Mouse (Mus musculus): ENCODE data around the gene Elp1. TPM values are rescaled to one million over a fixed set of nuclear protein-coding genes. Genes with fewer than 3 reads are reported as not detected.

Gene Elp1
- polyA plus RNA-seq, 1 experiment from 2014 or later: 84.7 TPM

- Histone ChIP-seq H3K27me3 (no peaks in the 10 kb centered on the region), H3K27ac (peak overlapping the region; percentile 65), H3K9me3 (no peaks in the 10 kb centered on the region), H3K9ac (no peak overlapping the region), H3K4me3 (replicated peaks) (no peak overlapping the region), H3K36me3 (replicated peaks) (peaks cover 52% of the 10 kb centered on the region), H3K4me1 (peaks cover 6% of the 10 kb centered on the region; the same call in 1 of the 2 replicates), H3K4me2 (no peak overlapping the region)
- peak; percentile 69 for ATAC-seq (ENCODE audit: low FRiP score)
- WGBS: 41% methylated on average over 7 of the region's 7 CpGs
These were observed 27.4 kb upstream of the Elp1 start for GRCm38 (mm10) chr4:56829511-56829921.

- no peak overlapping the region for H3K27ac ChIP-seq
- no peak overlapping the region for H3K4me2 ChIP-seq
- 79% methylated on average over 3 of the region's 3 CpGs for WGBS
- no peaks in the 10 kb centered on the region for H3K27me3 ChIP-seq
- H3K9ac ChIP-seq: no peak overlapping the region
- no peaks in the 10 kb centered on the region for H3K9me3 ChIP-seq
- no peak for ATAC-seq (ENCODE audit: low FRiP score)
- H3K4me1 ChIP-seq: peaks cover 6% of the 10 kb centered on the region; the same call in 1 of the 2 replicates
- no peak overlapping the region for H3K4me3 ChIP-seq (replicated peaks)
- peaks cover 55% of the 10 kb centered on the region for H3K36me3 ChIP-seq (replicated peaks)
These were observed 26.8 kb upstream of the Elp1 start for GRCm38 (mm10) chr4:56828932-56829331.

GRCm38 (mm10) chr4:56824231-56824630 lies 22.1 kb upstream of the Elp1 start:
- Histone ChIP-seq H3K9ac (no peak overlapping the region), H3K9me3 (no peaks in the 10 kb centered on the region), H3K27ac (no peak overlapping the region), H3K4me2 (no peak overlapping the region), H3K4me1 (no peaks in the 10 kb centered on the region), H3K4me3 (replicated peaks) (no peak overlapping the region), H3K27me3 (no peaks in the 10 kb centered on the region), H3K36me3 (replicated peaks) (peaks cover 33% of the 10 kb centered on the region)
- no peak for ATAC-seq (ENCODE audit: low FRiP score)
- 91% methylated on average over 9 of the region's 9 CpGs for WGBS

- no peaks in the 10 kb centered on the region for H3K4me1 ChIP-seq
- H3K27ac ChIP-seq: no peak overlapping the region
- no peaks in the 10 kb centered on the region for H3K27me3 ChIP-seq
- no peak overlapping the region for H3K4me2 ChIP-seq
- 0 out of 2 replicates have a peak, but pooled peaks have one; percentile 58 for ATAC-seq (ENCODE audit: low FRiP score)
- H3K9me3 ChIP-seq: no peaks in the 10 kb centered on the region
- H3K4me3 ChIP-seq (replicated peaks): no peak overlapping the region
- no peak overlapping the region for H3K9ac ChIP-seq
- H3K36me3 ChIP-seq (replicated peaks): peaks cover 22% of the 10 kb centered on the region
These were observed 18.0 kb upstream of the Elp1 start for GRCm38 (mm10) chr4:56820017-56820550.

- ATAC-seq (ENCODE audit: low FRiP score): no peak
- Histone ChIP-seq H3K27me3 (no peaks in the 10 kb centered on the region), H3K4me2 (no peak overlapping the region), H3K27ac (no peak overlapping the region), H3K36me3 (replicated peaks) (peaks cover 27% of the 10 kb centered on the region; the same call in 1 of the 2 replicates), H3K9ac (no peak overlapping the region), H3K4me1 (no peaks in the 10 kb centered on the region), H3K4me3 (replicated peaks) (no peak overlapping the region), H3K9me3 (no peaks in the 10 kb centered on the region)
- 93% methylated on average over 8 of the region's 8 CpGs for WGBS
These were observed 13.0 kb upstream of the Elp1 start for GRCm38 (mm10) chr4:56815131-56815530.

GRCm38 (mm10) chr4:56812096-56812495 lies 10.0 kb upstream of the Elp1 start:
- Histone ChIP-seq H3K27ac (no peak overlapping the region), H3K4me2 (no peak overlapping the region), H3K36me3 (replicated peaks) (peaks cover 39% of the 10 kb centered on the region), H3K4me3 (replicated peaks) (no peak overlapping the region), H3K27me3 (no peaks in the 10 kb centered on the region), H3K9ac (no peak overlapping the region), H3K4me1 (no peaks in the 10 kb centered on the region), H3K9me3 (no peaks in the 10 kb centered on the region)
- 90% methylated on average over 4 of the region's 4 CpGs for WGBS
- no peak for ATAC-seq (ENCODE audit: low FRiP score)

- H3K27me3 ChIP-seq: no peaks in the 10 kb centered on the region
- no peak overlapping the region for H3K4me2 ChIP-seq
- H3K9me3 ChIP-seq: no peaks in the 10 kb centered on the region
- no peak overlapping the region for H3K27ac ChIP-seq
- ATAC-seq (ENCODE audit: low FRiP score): no peak
- H3K4me1 ChIP-seq: no peaks in the 10 kb centered on the region
- H3K36me3 ChIP-seq (replicated peaks): peaks cover 43% of the 10 kb centered on the region
- no peak overlapping the region for H3K9ac ChIP-seq
- WGBS: 72% methylated on average over 3 of the region's 3 CpGs
- H3K4me3 ChIP-seq (replicated peaks): no peak overlapping the region
These were observed 9.5 kb upstream of the Elp1 start for GRCm38 (mm10) chr4:56811642-56812041.

- H3K27me3 ChIP-seq: no peaks in the 10 kb centered on the region
- H3K9me3 ChIP-seq: no peaks in the 10 kb centered on the region
- WGBS: 80% methylated on average over 4 of the region's 4 CpGs
- H3K27ac ChIP-seq: no peak overlapping the region
- peaks cover under 1% of the 10 kb centered on the region; the same call in 1 of the 2 replicates for H3K4me1 ChIP-seq
- no peak overlapping the region for H3K4me3 ChIP-seq (replicated peaks)
- H3K9ac ChIP-seq: no peak overlapping the region
- no peak for ATAC-seq (ENCODE audit: low FRiP score)
- H3K36me3 ChIP-seq (replicated peaks): peaks cover 54% of the 10 kb centered on the region
- no peak overlapping the region for H3K4me2 ChIP-seq
These were observed 6.9 kb upstream of the Elp1 start for GRCm38 (mm10) chr4:56809050-56809449.

- no peaks in the 10 kb centered on the region for H3K27me3 ChIP-seq
- H3K36me3 ChIP-seq (replicated peaks): peaks cover 48% of the 10 kb centered on the region
- H3K9ac ChIP-seq: peak overlapping the region; percentile 86
- WGBS: 3% methylated on average over 25 of the region's 25 CpGs
- H3K4me2 ChIP-seq: peak overlapping the region; percentile 81
- H3K4me1 ChIP-seq: peaks cover 26% of the 10 kb centered on the region
- no peak for ATAC-seq (ENCODE audit: low FRiP score)
- peak overlapping the region; percentile 78 for H3K27ac ChIP-seq
- H3K9me3 ChIP-seq: no peaks in the 10 kb centered on the region
- H3K4me3 ChIP-seq (replicated peaks): peak overlapping the region; percentile 96
These were observed 579 bp upstream of the Elp1 start for GRCm38 (mm10) chr4:56802669-56803150.

GRCm38 (mm10) chr4:56791373-56791772 lies 10.8 kb downstream of the Elp1 start:
- no peak overlapping the region for H3K9ac ChIP-seq
- H3K4me3 ChIP-seq (replicated peaks): no peak overlapping the region
- H3K27ac ChIP-seq: no peak overlapping the region
- ATAC-seq (ENCODE audit: low FRiP score): no peak
- no peaks in the 10 kb centered on the region for H3K9me3 ChIP-seq
- H3K36me3 ChIP-seq (replicated peaks): peaks cover 92% of the 10 kb centered on the region
- 43% methylated on average over 1 of the region's 1 CpGs for WGBS
- no peaks in the 10 kb centered on the region for H3K4me1 ChIP-seq
- H3K27me3 ChIP-seq: no peaks in the 10 kb centered on the region
- no peak overlapping the region for H3K4me2 ChIP-seq

GRCm38 (mm10) chr4:56771065-56771464 lies 31.1 kb downstream of the Elp1 start:
- H3K36me3 ChIP-seq (replicated peaks): peaks cover 87% of the 10 kb centered on the region
- 86% methylated on average over 1 of the region's 1 CpGs for WGBS

GRCm38 (mm10) chr4:56768913-56769312 lies 33.2 kb downstream of the Elp1 start:
- Histone ChIP-seq H3K36me3 (replicated peaks) (peaks cover 89% of the 10 kb centered on the region), H3K4me3 (replicated peaks) (no peak overlapping the region), H3K9ac (no peak overlapping the region), H3K27ac (no peak overlapping the region), H3K4me1 (no peaks in the 10 kb centered on the region), H3K4me2 (no peak overlapping the region), H3K27me3 (no peaks in the 10 kb centered on the region), H3K9me3 (no peaks in the 10 kb centered on the region)
- ATAC-seq (ENCODE audit: low FRiP score): no peak
- 90% methylated on average over 7 of the region's 7 CpGs for WGBS

More at GRCm38 (mm10) chr4:56771065-56771464, 31.1 kb downstream of the Elp1 start:
- Histone ChIP-seq H3K4me3 (replicated peaks) (no peak overlapping the region), H3K27me3 (no peaks in the 10 kb centered on the region), H3K9me3 (no peaks in the 10 kb centered on the region), H3K4me1 (no peaks in the 10 kb centered on the region), H3K27ac (no peak overlapping the region), H3K9ac (no peak overlapping the region), H3K4me2 (no peak overlapping the region)
- no peak for ATAC-seq (ENCODE audit: low FRiP score)

- no peak overlapping the region for H3K9ac ChIP-seq
These were observed 34.3 kb downstream of the Elp1 start for GRCm38 (mm10) chr4:56767861-56768284.

More at GRCm38 (mm10) chr4:56767861-56768284, 34.3 kb downstream of the Elp1 start:
- no peak for ATAC-seq (ENCODE audit: low FRiP score)
- Histone ChIP-seq H3K36me3 (replicated peaks) (peaks cover 84% of the 10 kb centered on the region), H3K4me3 (replicated peaks) (no peak overlapping the region), H3K4me2 (no peak overlapping the region), H3K9me3 (no peaks in the 10 kb centered on the region), H3K4me1 (no peaks in the 10 kb centered on the region), H3K27ac (no peak overlapping the region), H3K27me3 (no peaks in the 10 kb centered on the region)
- 87% methylated on average over 5 of the region's 5 CpGs for WGBS
